Comparison of ENCODE assay signal across 13 mouse cellular contexts in genomic region chr12:31270776-31271175, GRCm38 (mm10). TPM values are rescaled to one million over a fixed set of nuclear protein-coding genes. Genes with fewer than 3 reads are reported as not detected.
DNase-seq lines count a peak whose midpoint lies in the region; ATAC-seq lines count a peak whose summit lies in the region.
"Had no signal": no experiment of that assay in that cellular context is flagged by ENCODE, and none has a peak within 500 bp of the region (broad histone marks: within the 10 kb centered on the region; RNA-seq: fewer than 3 reads in every experiment).

No protein-coding gene starts in this region.

- H3K4me3 ChIP-seq in heart, embryonic 12.5 days: no peak overlapping the region
- H3K4me3 ChIP-seq in lung, embryonic 15.5 days: no peak overlapping the region; the same call in 1 of the 2 replicates
- no peak overlapping the region for H3K4me3 ChIP-seq in embryonic facial prominence, embryonic 15.5 days (replicated peaks)
- H3K4me3 ChIP-seq in stomach, embryonic 14.5 days (ENCODE audit: low read depth, low read length): 0 out of 2 replicates have a peak overlapping the region, but pooled peaks have one; percentile 3
- H3K4me3 ChIP-seq: forebrain, embryonic 15.5 days had no signal

- no peaks in the 10 kb centered on the region for H3K27me3 ChIP-seq in heart, embryonic 12.5 days (replicated peaks)
- H3K27me3 ChIP-seq in lung, embryonic 15.5 days: no peaks in the 10 kb centered on the region
- H3K27me3 ChIP-seq in embryonic facial prominence, embryonic 15.5 days: no peaks in the 10 kb centered on the region
- no peaks in the 10 kb centered on the region for H3K27me3 ChIP-seq in stomach, embryonic 14.5 days (ENCODE audit: control insufficient read depth, insufficient read depth, low read length)

- H3K27ac ChIP-seq in heart, embryonic 12.5 days (ENCODE audit: poor library complexity, severe bottlenecking): peak overlapping the region; percentile 88
- H3K27ac ChIP-seq in lung, embryonic 15.5 days: peak overlapping the region; percentile 86
- H3K27ac ChIP-seq in embryonic facial prominence, embryonic 15.5 days (replicated peaks): peak overlapping the region; percentile 39
- peak overlapping the region; percentile 84 for H3K27ac ChIP-seq in stomach, embryonic 14.5 days (ENCODE audit: low read length)
- H3K27ac ChIP-seq: forebrain, embryonic 15.5 days had no signal

- no peak overlapping the region for H3K9ac ChIP-seq in heart, embryonic 12.5 days
- H3K9ac ChIP-seq in lung, embryonic 15.5 days: no peak overlapping the region
- H3K9ac ChIP-seq in embryonic facial prominence, embryonic 15.5 days: no peak overlapping the region
- no peak overlapping the region for H3K9ac ChIP-seq in stomach, embryonic 14.5 days (replicated peaks; ENCODE audit: low read depth, low read length)
- H3K9ac ChIP-seq: forebrain, embryonic 15.5 days had no signal

- 35% methylated on average over 5 of the region's 5 CpGs for WGBS in heart, embryonic 12.5 days
- WGBS in lung, embryonic 15.5 days: 39% methylated on average over 5 of the region's 5 CpGs
- 60% methylated on average over 5 of the region's 5 CpGs for WGBS in embryonic facial prominence, embryonic 15.5 days
- WGBS in stomach, embryonic 14.5 days: 39% methylated on average over 5 of the region's 5 CpGs

- peaks cover 70% of the 10 kb centered on the region for H3K4me1 ChIP-seq in heart, embryonic 12.5 days (replicated peaks)
- H3K4me1 ChIP-seq in lung, embryonic 15.5 days: peaks cover 70% of the 10 kb centered on the region
- peaks cover 71% of the 10 kb centered on the region for H3K4me1 ChIP-seq in embryonic facial prominence, embryonic 15.5 days
- H3K4me1 ChIP-seq in stomach, embryonic 14.5 days (ENCODE audit: control insufficient read depth, insufficient read depth, low read length): peaks cover 70% of the 10 kb centered on the region

- no peaks in the 10 kb centered on the region for H3K9me3 ChIP-seq in heart, embryonic 12.5 days (replicated peaks)
- H3K9me3 ChIP-seq in lung, embryonic 15.5 days: no peaks in the 10 kb centered on the region
- no peaks in the 10 kb centered on the region for H3K9me3 ChIP-seq in embryonic facial prominence, embryonic 15.5 days (replicated peaks)
- no peaks in the 10 kb centered on the region for H3K9me3 ChIP-seq in stomach, embryonic 14.5 days (ENCODE audit: control insufficient read depth, low read depth, low read length)
- H3K9me3 ChIP-seq: forebrain, embryonic 15.5 days had no signal

- peaks cover 75% of the 10 kb centered on the region for H3K36me3 ChIP-seq in heart, embryonic 12.5 days
- peaks cover 50% of the 10 kb centered on the region for H3K36me3 ChIP-seq in lung, embryonic 15.5 days
- peaks cover 42% of the 10 kb centered on the region for H3K36me3 ChIP-seq in embryonic facial prominence, embryonic 15.5 days
- H3K36me3 ChIP-seq in stomach, embryonic 14.5 days (ENCODE audit: control insufficient read depth, insufficient read depth, low read length): peaks cover 65% of the 10 kb centered on the region
- H3K36me3 ChIP-seq: forebrain, embryonic 15.5 days had no signal

- H3K4me2 ChIP-seq in heart, embryonic 12.5 days: peak overlapping the region; percentile 49
- peak overlapping the region; percentile 35 for H3K4me2 ChIP-seq in lung, embryonic 15.5 days
- peak overlapping the region; percentile 27; the same call in 1 of the 2 replicates for H3K4me2 ChIP-seq in embryonic facial prominence, embryonic 15.5 days (replicated peaks)
- peak overlapping the region; percentile 33 for H3K4me2 ChIP-seq in stomach, embryonic 14.5 days (replicated peaks; ENCODE audit: low read depth, low read length)
- H3K4me2 ChIP-seq: forebrain, embryonic 15.5 days had no signal

- no peak for DNase-seq in heart, adult 9 months (ENCODE audit: low spot score in 2 of 2)
- DNase-seq in lung, postnatal 14 days: no peak
- no peak for DNase-seq in cerebellum, adult 8-10 months
- DNase-seq in ovary, adult 18-20 months (ENCODE audit: low spot score): no peak
- DNase-seq: cerebellum, adult 2 months; gastrocnemius, postnatal 25 days had no signal

- ATAC-seq in heart, embryonic 12.5 days (ENCODE audit: insufficient number of reproducible peaks, low FRiP score): no peak
- ATAC-seq in lung, embryonic 15.5 days (ENCODE audit: borderline replicate concordance, extremely low read depth, low FRiP score, low TSS enrichment): no peak
- ATAC-seq in embryonic facial prominence, embryonic 15.5 days (ENCODE audit: insufficient number of reproducible peaks, low FRiP score, low TSS enrichment, low read depth): no peak
- ATAC-seq in stomach, embryonic 14.5 days (ENCODE audit: insufficient number of reproducible peaks, insufficient read depth, low FRiP score, low read depth): no peak
- ATAC-seq: forebrain, embryonic 15.5 days; inflammation-experienced regulatory T-cells, adult 6 months had no signal

RNA-seq across cellular contexts. Expression of gene Lamb1, which starts 5.7 kb away (rescaled TPM):
- polyA plus RNA-seq in heart, embryonic 12.5 days (2016; fragmentation: Nextera tagmentation; extraction: Ambion mirVana): 127 and 132 TPM in 2 replicates
- 111 and 118 TPM in 2 replicates for polyA plus RNA-seq in lung, embryonic 15.5 days (2015; fragmentation: Nextera tagmentation; extraction: Ambion mirVana)
- 68.5 and 70.9 TPM in 2 replicates for polyA plus RNA-seq in embryonic facial prominence, embryonic 15.5 days (2015; fragmentation: Nextera tagmentation; extraction: Ambion mirVana)
- polyA plus RNA-seq in stomach, embryonic 14.5 days (2014; fragmentation: Nextera tagmentation; extraction: Ambion mirVana): 98.2 TPM in 2 replicates
- polyA plus RNA-seq: inflammation-experienced regulatory T-cells, adult 6 months had no signal

RNA-seq across cellular contexts. Expression of gene Gm6993, which starts 30.2 kb away (rescaled TPM):
- polyA plus RNA-seq in heart, embryonic 12.5 days (2016; fragmentation: Nextera tagmentation; extraction: Ambion mirVana): not detected in 2 replicates
- polyA plus RNA-seq in lung, embryonic 15.5 days (2015; fragmentation: Nextera tagmentation; extraction: Ambion mirVana): not detected in 2 replicates
- polyA plus RNA-seq in embryonic facial prominence, embryonic 15.5 days (2015; fragmentation: Nextera tagmentation; extraction: Ambion mirVana): not detected in 2 replicates
- polyA plus RNA-seq in stomach, embryonic 14.5 days (2014; fragmentation: Nextera tagmentation; extraction: Ambion mirVana): not detected in 2 replicates
- polyA plus RNA-seq: cerebellum, adult 2 months; forebrain, embryonic 15.5 days; inflammation-experienced regulatory T-cells, adult 6 months; limb, embryonic 11.5 days had no signal
